Mouse (Mus musculus): ENCODE measurements around the gene Tbc1d10a.

DNA sequence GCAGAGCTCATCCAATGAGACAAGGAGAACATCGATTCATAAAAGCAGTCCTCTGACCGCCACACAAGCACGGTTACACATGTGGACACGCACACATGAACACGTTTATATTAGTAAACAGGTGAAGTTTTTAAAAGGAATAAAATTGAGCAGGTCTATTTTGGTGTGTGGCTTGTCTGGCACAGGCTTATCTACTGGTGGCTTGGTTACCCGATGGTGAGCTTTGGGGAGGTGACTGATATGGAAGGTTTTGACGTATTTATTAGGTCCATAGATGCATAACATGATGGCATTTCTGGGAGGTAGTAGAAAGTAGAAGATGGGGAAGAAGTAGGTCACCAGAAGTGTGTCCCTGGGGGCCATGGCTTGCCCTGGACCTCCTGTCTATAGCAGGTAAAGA, 32.9 kb upstream of the Tbc1d10a start:
- TF ChIP-seq GATA1 (IDR thresholded peaks at IDR 0.05; ENCODE audit: borderline replicate concordance, low read length) (no peak), FLI1 (IDR thresholded peaks at IDR 0.05; ENCODE audit: low read length) (no peak)

Measured in megakaryocyte, embryonic 14.5 days (primary cell).